Mouse (Mus musculus) liver, postnatal 0 days (tissue): Measurements from ENCODE around the gene Dcaf15. TPM values are rescaled to one million over a fixed set of nuclear protein-coding genes. Genes with fewer than 3 reads are reported as not detected.

Experiments
- ATAC-seq: fragments of 200-750 bp; cut with Nextera tagmentation; 2 replicates; pipeline ENCODE4 v1.8.0; 2017; ENCODE audit warnings: mild to moderate bottlenecking, moderate library complexity
- DNase-seq: peaks from one replicate; pipeline ENCODE4 v3.0.0-alpha.2; 2016
- H3K27ac ChIP-seq: fragments of 300-500 bp; sonication (generic); 2 replicates; pipeline ENCODE4 v1.5.1; 2014; ENCODE audit warnings: antibody characterized with exemption, moderate library complexity, mild to moderate bottlenecking, low read depth
- H3K27me3 ChIP-seq: fragments of 300-500 bp; sonication (generic); 2 replicates; pipeline ENCODE4 v1.6.1; 2014; ENCODE audit warnings: low read length, control low read depth, mixed read lengths; ENCODE audit not compliant: insufficient read depth
- H3K36me3 ChIP-seq: fragments of 300-500 bp; sonication (generic); replicated peaks from 2 replicates; pipeline ENCODE4 v1.6.1; 2014; ENCODE audit warnings: mild to moderate bottlenecking, control low read depth, low read length, moderate library complexity, mixed read lengths; ENCODE audit not compliant: insufficient read depth
- H3K4me1 ChIP-seq: fragments of 300-500 bp; sonication (generic); 2 replicates; pipeline ENCODE4 v1.6.1; 2014; ENCODE audit warnings: antibody characterized with exemption, mild to moderate bottlenecking, control low read depth; ENCODE audit not compliant: insufficient read depth
- H3K4me2 ChIP-seq: fragments of 300-500 bp; sonication (generic); 2 replicates; pipeline ENCODE4 v1.6.1; 2014; ENCODE audit warnings: low read depth, mild to moderate bottlenecking, low read length, moderate library complexity, mixed read lengths
- H3K4me3 ChIP-seq: fragments of 300-500 bp; sonication (generic); 2 replicates; pipeline ENCODE4 v1.5.1; 2014; ENCODE audit warnings: low read depth, low read length
- H3K9ac ChIP-seq: fragments of 300-500 bp; sonication (generic); replicated peaks from 2 replicates; pipeline ENCODE4 v1.6.1; 2014; ENCODE audit warnings: mild to moderate bottlenecking, moderate library complexity
- H3K9me3 ChIP-seq: fragments of 300-500 bp; sonication (generic); 2 replicates; pipeline ENCODE4 v1.6.1; 2016; ENCODE audit warnings: mild to moderate bottlenecking, control low read depth, low read length, mixed read lengths
- CTCF ChIP-seq: sonication (generic); IDR thresholded peaks from 2 replicates; pipeline ENCODE4 v1.5.1; 2016; ENCODE audit warnings: antibody characterized with exemption, low read depth
- EP300 ChIP-seq: IDR thresholded peaks from 2 replicates; pipeline ENCODE4 v1.6.1; 2016; ENCODE audit warnings: antibody characterized with exemption, low read depth, mild to moderate bottlenecking
- WGBS: fragments of 180-500 bp; shearing (Covaris S2); extraction: QIAGEN DNeasy Blood & Tissue Kit; methylation state at CpG from one replicate; pipeline ENCODE4 v1.1.7; 2014; ENCODE audit not compliant: insufficient replicate concordance; 5-methylcytosine and 5-hydroxymethylcytosine counted together
- polyA plus RNA-seq: library from polyadenylated mRNA; unstranded; fragments of >200 nt; fragmentation: Nextera tagmentation; extraction: Ambion mirVana; gene quantifications from 2 replicates; pipeline ENCODE4 v1.2.1, GENCODE M21; 2015

The Dcaf15 gene
- polyA plus RNA-seq, 1 experiment from 2014 or later = 2.8 TPM

DNA sequence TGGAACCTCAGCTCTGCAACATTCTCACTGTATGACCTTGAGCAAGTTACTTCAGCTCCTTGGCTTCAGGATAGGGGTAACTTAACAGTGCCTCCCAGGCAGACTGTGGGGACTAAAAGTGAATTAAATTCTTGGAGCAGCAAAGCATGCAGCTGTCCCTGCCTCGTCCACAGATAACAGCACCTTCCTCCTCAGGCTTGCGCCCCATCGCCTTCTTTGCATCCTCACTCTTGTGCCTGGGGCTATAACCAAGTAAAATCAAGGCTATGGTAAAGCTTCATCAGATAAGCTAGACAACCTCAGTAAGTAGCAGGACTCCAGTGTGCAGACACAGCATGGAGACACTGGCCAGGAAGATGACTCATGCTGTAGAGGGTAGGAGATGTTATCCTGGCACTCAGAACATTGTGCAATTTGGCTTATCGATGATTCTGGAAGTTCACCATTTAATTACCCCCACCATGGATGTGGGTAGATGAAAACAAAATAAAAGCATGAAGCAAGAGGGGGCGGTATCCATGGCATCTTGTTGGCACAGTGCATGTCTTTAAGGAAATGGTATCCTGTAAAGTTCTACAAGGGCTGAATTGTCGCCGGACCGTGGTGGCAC is 40.2 kb upstream of the Dcaf15 start:
- no peak overlapping the region for H3K9ac ChIP-seq
- peaks cover 34% of the 10 kb centered on the region for H3K36me3 ChIP-seq
- H3K27ac ChIP-seq = no peak overlapping the region
- TF ChIP-seq CTCF = no peak
- no peak for TF ChIP-seq EP300
- H3K9me3 ChIP-seq = no peaks in the 10 kb centered on the region
- no peaks in the 10 kb centered on the region for H3K27me3 ChIP-seq
- H3K4me1 ChIP-seq = peaks cover 22% of the 10 kb centered on the region
- WGBS = 86% methylated on average over 8 of the region's 8 CpGs
- ATAC-seq = no peak
- no peak overlapping the region for H3K4me2 ChIP-seq
- H3K4me3 ChIP-seq = no peak overlapping the region
- DNase-seq = no peak

DNA sequence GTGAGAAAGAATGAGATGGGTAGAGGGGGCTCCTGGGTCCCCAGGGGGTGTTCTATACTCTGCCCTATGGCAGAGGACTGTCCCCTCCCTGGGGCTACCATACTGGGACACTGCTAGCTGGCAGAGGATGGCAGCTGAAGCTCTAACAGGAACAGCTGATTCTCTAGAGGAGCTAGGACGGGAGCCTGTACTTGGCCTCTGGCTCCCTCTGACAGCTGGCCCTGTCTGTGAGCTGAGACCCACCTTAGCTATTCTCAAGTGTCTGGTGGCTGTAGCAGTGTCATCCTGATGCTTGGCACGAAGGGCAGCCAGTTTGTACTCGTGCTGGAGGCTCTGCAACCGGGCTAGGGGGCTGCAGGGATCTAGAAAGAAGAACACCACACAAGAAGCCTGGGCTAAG is 36.3 kb upstream of the Dcaf15 start:
- Histone ChIP-seq H3K27ac (no peak overlapping the region), H3K4me2 (no peak overlapping the region), H3K9me3 (no peaks in the 10 kb centered on the region), H3K4me3 (no peak overlapping the region), H3K36me3 (peaks cover 59% of the 10 kb centered on the region), H3K9ac (no peak overlapping the region), H3K27me3 (no peaks in the 10 kb centered on the region), H3K4me1 (no peaks in the 10 kb centered on the region)
- ATAC-seq = no peak
- no peak for DNase-seq
- no peak for TF ChIP-seq CTCF
- TF ChIP-seq EP300 = no peak
- WGBS = 82% methylated on average over 4 of the region's 4 CpGs

DNA sequence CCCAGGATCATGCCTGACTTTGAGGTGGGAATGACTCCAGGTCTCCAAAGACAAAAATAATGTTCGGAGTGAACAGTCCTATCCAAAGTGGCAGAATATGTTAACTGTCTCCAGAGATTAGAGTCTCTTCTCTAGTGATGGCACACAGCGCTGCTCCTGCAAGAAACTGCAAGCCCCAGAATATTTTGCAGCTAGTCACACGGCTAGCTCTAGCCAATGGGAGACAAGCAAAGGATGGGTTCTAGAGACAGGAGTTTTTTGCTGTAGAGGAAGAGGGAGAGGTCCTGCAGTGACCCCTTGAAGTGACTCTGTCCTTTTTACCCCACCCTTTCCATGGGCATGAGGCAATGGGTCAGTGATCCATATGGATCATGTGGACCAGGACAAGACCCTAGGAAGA is 33.3 kb upstream of the Dcaf15 start:
- DNase-seq = no peak
- no peaks in the 10 kb centered on the region for H3K4me1 ChIP-seq
- H3K4me3 ChIP-seq = no peak overlapping the region
- no peak overlapping the region for H3K4me2 ChIP-seq
- no peak overlapping the region for H3K27ac ChIP-seq
- no peaks in the 10 kb centered on the region for H3K9me3 ChIP-seq
- no peaks in the 10 kb centered on the region for H3K27me3 ChIP-seq
- 76% methylated on average over 3 of the region's 3 CpGs for WGBS
- no peak overlapping the region for H3K9ac ChIP-seq
- H3K36me3 ChIP-seq = peaks cover 58% of the 10 kb centered on the region
- no peak for ATAC-seq
- TF ChIP-seq EP300 (no peak), CTCF (no peak)

DNA sequence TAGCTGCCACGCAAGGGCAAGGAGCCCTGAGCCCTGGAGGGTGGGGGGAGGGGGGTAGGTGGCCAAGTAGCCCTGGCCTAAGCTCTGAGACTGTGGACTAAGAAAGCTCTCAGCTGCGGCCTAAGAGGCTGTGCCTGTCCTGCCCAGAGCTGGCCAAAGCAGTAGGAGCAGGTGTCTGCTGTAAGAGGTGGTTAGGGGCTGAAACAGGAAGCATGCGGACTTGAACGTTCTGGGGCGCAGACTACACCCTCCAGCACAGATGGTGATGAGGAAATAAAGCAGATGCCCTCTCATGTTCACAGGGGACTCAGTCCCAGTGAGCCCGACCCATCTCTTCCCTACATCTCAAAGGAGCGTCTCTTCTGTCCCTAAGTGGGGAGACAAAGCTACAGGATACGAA is 27.7 kb upstream of the Dcaf15 start:
- Histone ChIP-seq H3K4me3 (no peak overlapping the region), H3K9ac (no peak overlapping the region), H3K9me3 (no peaks in the 10 kb centered on the region), H3K36me3 (peaks cover 28% of the 10 kb centered on the region), H3K27ac (no peak overlapping the region), H3K4me1 (no peaks in the 10 kb centered on the region), H3K27me3 (no peaks in the 10 kb centered on the region), H3K4me2 (no peak overlapping the region)
- TF ChIP-seq EP300 = no peak
- TF ChIP-seq CTCF = no peak
- ATAC-seq (no peak), DNase-seq (no peak)
- 59% methylated on average over 8 of the region's 8 CpGs for WGBS

DNA sequence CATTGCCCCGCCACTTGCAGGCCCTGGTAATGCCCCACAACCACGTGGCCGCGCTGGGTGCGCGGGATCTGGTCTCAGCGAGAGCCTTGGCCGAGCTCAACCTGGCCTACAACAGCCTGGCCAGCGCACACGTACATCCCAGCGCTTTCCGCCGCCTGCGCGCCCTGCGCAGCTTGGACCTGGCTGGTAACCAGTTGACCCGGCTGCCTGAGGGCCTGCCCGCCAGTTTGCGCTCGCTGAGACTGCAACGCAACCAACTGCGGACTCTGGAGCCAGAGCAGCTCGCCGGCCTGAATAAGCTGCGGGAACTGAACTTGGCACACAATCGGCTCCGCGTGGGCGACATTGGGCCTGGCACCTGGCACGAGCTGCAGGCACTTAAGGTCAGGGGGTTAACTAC is 26.2 kb upstream of the Dcaf15 start:
- Histone ChIP-seq H3K36me3 (peaks cover 19% of the 10 kb centered on the region; the same call in 1 of the 2 replicates), H3K27me3 (no peaks in the 10 kb centered on the region), H3K4me3 (no peak overlapping the region), H3K9me3 (no peaks in the 10 kb centered on the region), H3K27ac (no peak overlapping the region), H3K9ac (no peak overlapping the region), H3K4me2 (no peak overlapping the region), H3K4me1 (no peaks in the 10 kb centered on the region)
- no peak for TF ChIP-seq EP300
- no peak for TF ChIP-seq CTCF
- ATAC-seq = no peak
- 63% methylated on average over 30 of the region's 30 CpGs for WGBS
- no peak for DNase-seq

DNA sequence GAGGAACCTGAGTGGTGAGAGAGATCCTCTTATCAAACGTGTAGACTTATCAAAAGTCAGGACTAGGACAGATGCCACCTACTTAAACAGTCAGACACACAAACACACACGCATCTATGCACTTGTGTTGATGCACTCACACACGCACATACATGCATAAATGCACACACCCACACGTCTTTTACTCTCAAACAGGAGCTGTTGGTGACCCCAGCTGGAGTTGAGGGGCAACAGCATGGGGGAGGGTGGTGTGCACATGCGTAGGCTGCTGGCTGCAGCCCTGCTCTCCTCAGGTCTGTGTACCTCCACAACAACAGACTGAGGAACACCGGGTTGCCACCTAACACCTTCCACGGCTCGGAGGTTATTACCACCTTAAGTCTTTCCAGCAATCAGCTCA is 23.7 kb upstream of the Dcaf15 start:
- no peaks in the 10 kb centered on the region for H3K4me1 ChIP-seq
- no peaks in the 10 kb centered on the region for H3K9me3 ChIP-seq
- H3K27me3 ChIP-seq = no peaks in the 10 kb centered on the region
- TF ChIP-seq EP300 (no peak), CTCF (0 out of 2 replicates have a peak, but pooled peaks have one; percentile 6)
- DNase-seq = no peak
- H3K27ac ChIP-seq = no peak overlapping the region
- no peak overlapping the region for H3K4me2 ChIP-seq
- no peak for ATAC-seq
- H3K9ac ChIP-seq = no peak overlapping the region
- 62% methylated on average over 8 of the region's 8 CpGs for WGBS
- peaks cover 8% of the 10 kb centered on the region; the same call in 1 of the 2 replicates for H3K36me3 ChIP-seq
- no peak overlapping the region for H3K4me3 ChIP-seq
